Mouse (Mus musculus) layer of hippocampus, adult 2 months (tissue): ENCODE data around the gene Ccl3. TPM values are rescaled to one million over a fixed set of nuclear protein-coding genes. Genes with fewer than 3 reads are reported as not detected.

Experiments used
- DNase-seq, 2 experiments: peaks; one replicate each; pipeline ENCODE4 v3.0.0; 2022; ENCODE audit warnings: low spot score in 2 of 2
- H3K27ac ChIP-seq: fragments of 200-600 bp; 2 replicates; pipeline ENCODE4 v1.8.1; 2022
- H3K4me3 ChIP-seq: fragments of 200-600 bp; 2 replicates; pipeline ENCODE4 v1.8.1; 2022; ENCODE audit warnings: mild to moderate bottlenecking
- CTCF ChIP-seq: fragments of 200-600 bp; conservative IDR thresholded peaks from 2 replicates; pipeline ENCODE4 v1.8.1; 2022; ENCODE audit warnings: antibody characterized with exemption, mild to moderate bottlenecking, moderate library complexity
- total RNA-seq, 2 experiments: library from RNA; stranded (reverse); gene quantifications; 2 replicates each; pipeline ENCODE4 v1.2.3; 2021

Gene Ccl3
- total RNA-seq, 2 experiments from 2014 or later: not detected

- DNase-seq: no peak
- TF ChIP-seq CTCF: no peak
- Histone ChIP-seq H3K27ac (no peak overlapping the region), H3K4me3 (no peak overlapping the region)
Observed at GRCm38 (mm10) chr11:83605535-83605934, 43.6 kb downstream of the Ccl3 start.

GRCm38 (mm10) chr11:83604698-83605097, 44.5 kb downstream of the Ccl3 start:
- H3K27ac ChIP-seq: no peak overlapping the region
- TF ChIP-seq CTCF: no peak

GRCm38 (mm10) chr11:83603399-83603798, 45.8 kb downstream of the Ccl3 start:
- no peak for TF ChIP-seq CTCF

More at GRCm38 (mm10) chr11:83604698-83605097, 44.5 kb downstream of the Ccl3 start:
- no peak overlapping the region for H3K4me3 ChIP-seq
- DNase-seq: no peak

GRCm38 (mm10) chr11:83600576-83600975, 48.6 kb downstream of the Ccl3 start:
- Histone ChIP-seq H3K27ac (no peak overlapping the region), H3K4me3 (no peak overlapping the region)
- DNase-seq: no peak
- TF ChIP-seq CTCF: no peak

More at GRCm38 (mm10) chr11:83603399-83603798, 45.8 kb downstream of the Ccl3 start:
- no peak for DNase-seq
- Histone ChIP-seq H3K27ac (no peak overlapping the region), H3K4me3 (no peak overlapping the region)

- no peak for DNase-seq
- no peak for TF ChIP-seq CTCF
Observed at GRCm38 (mm10) chr11:83598991-83599390, 50.2 kb downstream of the Ccl3 start.

GRCm38 (mm10) chr11:83598207-83598837, 50.8 kb downstream of the Ccl3 start:
- H3K27ac ChIP-seq: no peak overlapping the region
- H3K4me3 ChIP-seq: no peak overlapping the region
- DNase-seq: no peak
- TF ChIP-seq CTCF: no peak

More at GRCm38 (mm10) chr11:83598991-83599390, 50.2 kb downstream of the Ccl3 start:
- Histone ChIP-seq H3K27ac (no peak overlapping the region), H3K4me3 (no peak overlapping the region)

Other genes starting within 250 kb of the Ccl3 start
- 100 to 1,000 TPM; 229 to 234 TPM for gene Rasl10b, start 240.2 kb downstream of the Ccl3 start, total RNA-seq
- under 1 TPM in 1 of 2 experiments, not detected in 1; 0.28 TPM for gene Gas2l2, start 219.9 kb downstream of the Ccl3 start, total RNA-seq
- not detected for gene 1700020L24Rik, start 211.7 kb downstream of the Ccl3 start, total RNA-seq
- gene Mmp28, start 186.3 kb downstream of the Ccl3 start, total RNA-seq: 1 to 10 TPM; 3.0 to 3.3 TPM
- gene Taf15, start 176.3 kb downstream of the Ccl3 start, total RNA-seq: 10 to 100 TPM; 81.2 to 93.6 TPM
- gene Heatr9, start 127.2 kb downstream of the Ccl3 start, total RNA-seq: not detected
- not detected for gene Ccl5, start 118.8 kb downstream of the Ccl3 start, total RNA-seq
- gene Ccl9, start 70.7 kb downstream of the Ccl3 start, total RNA-seq: 1 to 10 TPM; 4.5 to 4.8 TPM
- gene Ccl6, start 56.3 kb downstream of the Ccl3 start, total RNA-seq: 1 to 10 TPM; 1.1 to 1.4 TPM
- not detected for gene Rpl9-ps1, start 3.7 kb downstream of the Ccl3 start, total RNA-seq
- not detected for gene Ccl4, start 13.2 kb upstream of the Ccl3 start, total RNA-seq
- not detected for gene Wfdc17, start 54.6 kb upstream of the Ccl3 start, total RNA-seq
- 1 to 10 TPM in 1 of 2 experiments, not detected in 1; 1.1 TPM for gene Wfdc18, start 59.7 kb upstream of the Ccl3 start, total RNA-seq
- gene Wfdc21, start 97.6 kb upstream of the Ccl3 start, total RNA-seq: not detected
- gene Heatr6, start 104.3 kb upstream of the Ccl3 start, total RNA-seq: 10 to 100 TPM; 17.3 to 18.9 TPM
- under 1 TPM; 0.15 to 0.22 TPM for gene Hnf1b, start 200.7 kb upstream of the Ccl3 start, total RNA-seq